In the genomic region with DNA sequence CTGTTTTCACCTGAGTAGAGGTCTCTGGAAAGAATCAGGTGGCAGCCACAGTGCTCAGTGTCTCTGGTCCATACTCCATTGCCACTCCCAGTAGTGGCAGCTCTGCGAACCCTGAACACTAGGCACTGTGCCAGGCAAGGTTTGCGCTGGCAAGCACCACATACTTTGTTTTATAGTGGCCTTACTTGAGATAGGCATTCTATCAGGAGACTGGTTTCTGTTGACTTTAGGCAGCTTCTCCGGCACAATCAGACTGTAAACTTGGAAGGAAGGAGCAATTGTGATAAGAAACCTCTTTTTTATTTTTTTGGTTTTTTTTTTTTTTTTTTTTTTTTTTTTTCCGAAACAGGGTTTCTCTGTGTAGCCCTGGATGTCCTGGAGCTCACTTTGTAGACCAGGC, we compare ENCODE assay signal across 1 mouse cellular context.
TF ChIP-seq lines count a peak whose summit lies in the region.

No protein-coding gene starts in this region.

TF ChIP-seq in MEL, 35 proteins besides CTCF, POLR2A, EP300 and RAD21:
- TF ChIP-seq GATA1 (IDR thresholded peaks at IDR 0.05; ENCODE audit: low read depth, low read length), result peak; percentile 65
- peak; percentile 76; the same call in 1 of the 2 replicates for TF ChIP-seq RCOR1 (IDR thresholded peaks at IDR 0.05; ENCODE audit: low read depth, low read length)
- TF ChIP-seq SIN3A (IDR thresholded peaks at IDR 0.05; ENCODE audit: low read length), result peak; percentile 47
- TF ChIP-seq ETS1 (IDR thresholded peaks at IDR 0.05; ENCODE audit: low read depth, low read length), result peak; percentile 70
- TF ChIP-seq JUND (IDR thresholded peaks at IDR 0.05; ENCODE audit: low read depth, low read length), result no peak
- TF ChIP-seq KAT2A (conservative IDR thresholded peaks at IDR 0.05; ENCODE audit: low read depth, low read length), result no peak
- TF ChIP-seq TCF12 (IDR thresholded peaks at IDR 0.05; ENCODE audit: low read depth, low read length), result peak; percentile 50; the same call in 1 of the 2 replicates
- TF ChIP-seq ZNF384 (IDR thresholded peaks at IDR 0.05; ENCODE audit: low read depth, low read length), result peak; percentile 94
- no peak for TF ChIP-seq TAL1 (IDR thresholded peaks at IDR 0.05; ENCODE audit: low read length)
- no peak for TF ChIP-seq MEF2A (IDR thresholded peaks at IDR 0.05; ENCODE audit: extremely low read depth, insufficient replicate concordance, low read depth, low read length, poor library complexity, severe bottlenecking)
- TF ChIP-seq ZMIZ1 (IDR thresholded peaks at IDR 0.05; ENCODE audit: low read depth, low read length), result no peak
- no peak for TF ChIP-seq ELF1 (IDR thresholded peaks at IDR 0.05; ENCODE audit: low read depth, low read length)
- TF ChIP-seq SMC3 (IDR thresholded peaks at IDR 0.05; ENCODE audit: low read depth, low read length), result no peak
- TF ChIP-seq BHLHE40 (IDR thresholded peaks at IDR 0.05; ENCODE audit: borderline replicate concordance, low read depth, low read length), result 0 out of 2 replicates have a peak, but pooled peaks have one; percentile 62
- no peak for TF ChIP-seq E2F4 (IDR thresholded peaks at IDR 0.05; ENCODE audit: borderline replicate concordance, low read depth, low read length)
